Mouse (Mus musculus): Measurements from ENCODE around the gene Esyt2.

Esyt2 gene

DNA sequence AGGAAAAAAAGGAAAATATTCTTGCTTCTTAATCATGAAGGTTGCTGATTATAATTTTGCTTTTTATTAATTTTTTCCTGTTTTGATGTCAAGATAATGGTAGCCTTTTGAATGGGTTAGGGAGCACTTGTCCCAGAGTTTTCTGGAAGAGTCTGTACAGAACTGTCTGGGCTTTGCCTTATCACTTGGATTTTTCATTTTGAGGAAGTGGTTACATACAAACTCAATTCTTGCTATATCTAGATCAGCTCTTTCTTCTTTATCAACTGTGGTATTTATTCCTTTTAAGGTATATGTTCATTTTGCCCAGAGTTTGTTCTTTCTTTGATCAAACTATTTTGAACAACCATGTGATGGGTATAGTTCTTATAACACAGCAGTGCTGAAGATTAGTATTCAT lies 81.1 kb downstream of the Esyt2 start:
- DNase-seq (ENCODE audit: low spot score), result no peak

DNA sequence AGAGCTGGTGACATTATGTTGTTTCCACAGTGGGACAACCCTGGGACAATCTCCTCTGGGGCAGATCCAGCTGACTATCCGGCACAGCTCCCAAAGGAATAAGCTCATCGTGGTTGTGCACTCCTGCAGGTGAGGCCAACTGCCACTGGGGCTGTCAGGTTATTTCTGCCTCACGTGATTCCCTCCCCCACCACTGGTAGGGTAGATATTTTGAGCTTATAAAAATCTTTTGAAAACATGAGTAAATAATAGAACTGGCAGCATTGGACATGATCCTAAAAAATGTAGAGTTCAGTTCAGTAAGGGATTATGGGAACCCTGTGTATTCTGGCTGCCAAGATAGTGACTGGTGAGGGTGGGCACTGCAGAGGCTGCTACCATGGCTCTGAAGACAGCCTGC lies 85.9 kb downstream of the Esyt2 start:
- DNase-seq (ENCODE audit: low spot score), result no peak

DNA sequence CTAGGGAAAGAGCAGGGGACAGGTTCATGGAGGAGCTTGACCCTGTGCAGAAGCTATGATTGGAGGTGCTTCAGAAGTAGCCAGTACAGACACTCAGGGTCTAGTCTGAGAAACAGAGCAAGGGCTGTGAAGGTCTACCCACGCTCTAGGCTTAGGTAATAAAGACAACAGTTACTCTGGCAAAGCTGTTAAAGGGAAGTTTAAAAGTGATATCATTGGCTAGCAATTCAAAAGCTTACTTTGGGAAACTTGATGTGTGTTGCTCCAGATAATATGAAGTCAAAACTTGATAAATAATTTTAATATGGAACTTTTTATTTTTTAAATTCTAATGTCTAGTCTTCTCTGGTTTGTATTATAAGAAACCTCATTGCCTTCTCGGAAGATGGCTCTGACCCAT lies 86.3 kb downstream of the Esyt2 start:
- no peak for DNase-seq (ENCODE audit: low spot score)

DNA sequence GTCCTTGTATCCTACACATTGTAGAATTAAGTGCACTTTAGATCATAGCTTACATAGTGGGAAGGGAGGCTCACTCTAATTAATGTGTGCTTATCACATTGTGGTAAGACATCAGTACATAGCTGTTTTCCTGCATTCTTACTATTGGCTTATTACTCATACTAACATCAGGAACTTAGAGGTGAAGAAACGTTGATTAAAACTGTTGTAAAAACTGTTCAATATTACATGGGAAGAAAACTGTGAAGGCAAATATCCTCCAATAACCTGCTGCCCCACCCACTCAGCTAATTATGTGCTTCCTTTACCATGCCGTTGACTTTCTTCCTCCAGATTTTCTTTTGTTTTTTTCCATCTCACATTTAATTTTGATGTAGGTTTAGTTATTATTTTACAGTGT lies 87.9 kb downstream of the Esyt2 start:
- no peak for DNase-seq (ENCODE audit: low spot score)

DNA sequence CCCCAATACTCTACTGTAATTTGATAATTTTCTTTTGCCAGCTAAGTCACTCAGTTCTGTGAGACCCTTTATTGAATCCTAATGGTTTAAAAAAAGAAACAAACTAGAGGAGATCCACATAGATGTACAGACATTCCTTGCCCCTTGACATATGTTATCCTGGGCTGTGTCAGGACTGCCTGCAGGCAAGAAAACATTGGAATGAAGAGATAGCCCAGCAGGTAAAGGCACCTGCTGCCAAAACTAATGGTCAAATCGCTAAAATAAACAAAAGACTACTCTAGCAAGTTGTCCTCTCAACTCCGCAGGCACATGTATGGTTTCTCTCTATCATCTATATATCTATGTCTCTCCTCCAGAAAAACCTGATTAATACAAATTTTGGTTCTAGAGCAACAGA lies 102.1 kb downstream of the Esyt2 start:
- no peak for DNase-seq (ENCODE audit: low spot score)

DNA sequence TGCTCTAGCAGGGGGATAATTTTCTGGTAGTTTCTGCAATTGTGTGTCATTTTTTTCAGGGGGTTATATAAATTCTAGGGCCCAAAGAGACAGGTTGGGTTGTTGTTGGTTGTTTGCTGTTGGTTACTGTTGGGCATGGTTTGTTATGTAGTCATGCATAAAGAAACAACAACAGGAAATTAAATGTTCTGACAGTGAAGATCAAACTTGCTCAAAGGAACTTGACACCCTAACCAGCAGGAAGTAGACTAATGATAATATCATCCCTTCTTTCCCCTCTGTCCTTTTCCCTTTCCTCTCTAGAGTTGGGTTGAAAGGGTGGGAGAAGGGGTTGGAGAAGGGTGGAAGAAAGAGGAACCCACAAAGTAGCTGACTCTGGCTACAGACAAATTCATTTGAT lies 103.0 kb downstream of the Esyt2 start:
- DNase-seq (ENCODE audit: low spot score), result no peak

DNA sequence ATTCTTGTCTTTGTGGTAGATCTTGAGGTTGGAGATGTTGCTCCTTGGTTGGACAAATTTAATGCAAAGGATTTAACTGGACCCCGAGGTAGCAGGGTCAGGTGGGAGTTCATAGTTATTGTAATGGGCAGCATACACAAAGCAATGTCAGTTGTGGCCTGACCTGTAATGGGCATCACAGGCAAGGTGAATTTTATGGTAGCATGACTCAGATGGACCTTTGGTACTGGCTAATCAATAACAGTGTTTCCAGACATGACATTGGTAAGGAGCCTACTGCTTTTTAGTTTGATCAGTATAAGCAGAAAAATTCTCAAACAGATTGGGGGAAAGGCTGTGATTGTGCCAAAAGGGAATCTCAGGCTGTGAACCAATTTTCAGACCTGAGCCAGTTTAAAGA lies 105.8 kb downstream of the Esyt2 start:
- no peak for DNase-seq (ENCODE audit: low spot score)

DNA sequence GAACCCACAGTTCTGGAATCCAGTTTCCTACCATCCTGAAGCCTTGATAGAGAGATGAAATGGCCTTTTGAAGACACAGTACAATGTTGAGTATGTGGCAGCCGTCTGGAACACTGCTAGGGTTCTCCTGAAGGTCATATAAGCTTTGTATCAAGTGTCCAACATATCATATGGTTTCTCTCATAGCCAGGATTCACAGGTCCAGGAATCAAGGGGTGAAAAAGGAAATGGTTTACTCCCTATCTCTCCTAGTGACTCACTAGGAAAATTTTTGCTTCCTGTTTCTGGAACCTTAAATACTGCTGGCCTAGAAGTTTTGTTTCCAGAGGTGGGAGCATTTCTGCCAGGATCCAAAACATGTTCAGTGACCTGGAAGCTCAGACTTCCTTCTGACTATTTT lies 108.9 kb downstream of the Esyt2 start:
- no peak for DNase-seq (ENCODE audit: low spot score)

DNA sequence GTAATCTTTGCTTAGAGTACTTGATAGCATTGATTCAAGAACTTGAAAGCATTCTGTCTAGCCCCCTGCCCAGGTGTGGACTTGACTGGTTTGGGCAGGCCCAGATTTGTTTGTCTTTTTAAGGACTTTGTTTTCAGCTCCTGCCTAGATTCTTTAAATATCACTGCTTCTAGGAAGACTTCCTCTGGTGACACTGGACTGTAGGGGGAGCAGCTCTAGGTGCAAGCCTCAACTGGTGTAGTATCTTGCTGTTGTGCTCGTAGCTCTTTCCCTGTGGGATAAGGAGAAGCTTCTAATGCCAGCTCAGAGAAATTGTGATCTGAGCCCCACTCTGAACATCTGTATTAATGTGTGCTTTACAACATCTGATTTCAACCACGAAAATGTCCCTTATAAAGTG lies 113.3 kb downstream of the Esyt2 start:
- DNase-seq (ENCODE audit: low spot score), result no peak

DNA sequence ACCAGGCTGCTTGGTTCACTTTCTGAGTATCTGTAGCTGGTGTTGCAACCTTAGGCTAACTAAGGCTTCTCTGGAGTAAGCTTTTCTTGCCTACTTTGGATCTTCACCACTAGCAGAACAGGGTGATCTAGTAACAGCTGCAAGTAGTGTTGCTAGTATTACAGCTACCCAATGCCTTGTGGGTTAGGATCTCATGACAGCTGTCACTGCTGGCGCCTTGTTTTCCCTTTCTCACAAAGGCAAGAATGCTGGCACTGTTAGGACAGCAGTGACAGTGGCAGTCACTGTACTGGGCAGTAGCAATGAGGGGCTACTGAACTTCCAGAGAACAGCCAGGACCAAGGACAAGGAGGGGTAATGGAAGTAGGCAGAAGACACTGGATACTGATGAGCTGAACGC lies 114.3 kb downstream of the Esyt2 start:
- DNase-seq (ENCODE audit: low spot score), result no peak

DNA sequence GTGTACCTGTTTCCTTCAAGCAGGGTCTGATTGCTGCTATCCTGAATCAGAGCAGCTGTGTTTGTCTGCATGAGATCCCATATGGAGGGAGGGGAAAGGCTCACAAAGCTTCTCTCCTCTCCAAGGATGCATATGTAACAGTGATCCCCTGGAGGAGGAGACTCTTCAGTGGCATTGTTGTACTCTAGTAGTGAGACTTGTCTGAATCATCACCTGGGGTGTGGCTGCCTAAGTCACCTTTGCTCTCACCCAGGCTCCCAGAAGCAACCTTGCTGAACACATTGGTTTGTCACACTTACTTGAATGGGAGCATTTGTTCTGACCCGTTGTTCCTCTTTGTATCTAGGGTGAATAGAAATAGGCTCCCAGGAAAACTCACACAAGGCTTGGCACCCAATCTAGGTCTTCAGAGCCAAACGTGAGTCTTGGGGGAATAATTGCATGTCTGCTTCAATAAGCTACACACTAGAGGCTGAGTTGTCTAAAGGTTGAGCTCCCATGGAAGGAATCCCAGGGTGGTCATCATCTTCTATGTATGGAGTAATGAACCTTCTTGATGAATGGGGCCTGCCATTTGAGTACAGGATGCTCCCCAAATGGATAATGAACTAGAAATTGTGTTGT lies 115.2 kb downstream of the Esyt2 start:
- no peak for DNase-seq (ENCODE audit: low spot score)

DNA sequence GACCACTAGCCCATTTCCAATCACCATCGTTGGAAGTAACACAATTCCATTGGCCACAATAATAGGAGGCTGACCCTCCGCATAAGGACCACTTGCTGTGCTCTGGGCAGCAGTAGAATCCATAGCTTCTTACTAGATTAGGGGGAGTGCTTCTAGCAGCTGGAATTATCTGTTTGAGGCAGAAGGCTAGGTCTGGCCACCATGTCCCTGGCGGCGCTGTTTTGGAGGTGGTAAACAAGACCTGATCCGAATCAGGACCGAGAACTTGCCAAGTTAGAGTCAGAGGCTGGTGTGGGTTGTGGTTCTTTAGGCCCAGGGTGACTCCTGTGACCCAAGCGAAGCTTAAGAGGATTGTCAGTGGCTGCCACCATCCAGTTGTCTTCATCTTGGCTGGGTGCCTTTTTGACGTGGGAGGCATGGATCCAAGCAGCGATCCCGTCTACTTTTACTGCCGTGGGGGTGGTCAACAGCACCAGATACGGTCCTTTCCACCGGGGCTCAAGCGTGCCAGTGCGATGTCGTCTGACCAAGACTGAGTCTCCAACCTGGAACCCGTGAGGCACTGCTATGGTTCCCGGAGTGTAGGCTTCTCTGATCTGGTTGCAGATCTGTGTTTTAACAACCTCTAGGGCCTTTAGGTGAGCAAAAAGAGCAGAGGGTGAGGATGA lies 123.2 kb downstream of the Esyt2 start:
- no peak for DNase-seq (ENCODE audit: low spot score)

DNA sequence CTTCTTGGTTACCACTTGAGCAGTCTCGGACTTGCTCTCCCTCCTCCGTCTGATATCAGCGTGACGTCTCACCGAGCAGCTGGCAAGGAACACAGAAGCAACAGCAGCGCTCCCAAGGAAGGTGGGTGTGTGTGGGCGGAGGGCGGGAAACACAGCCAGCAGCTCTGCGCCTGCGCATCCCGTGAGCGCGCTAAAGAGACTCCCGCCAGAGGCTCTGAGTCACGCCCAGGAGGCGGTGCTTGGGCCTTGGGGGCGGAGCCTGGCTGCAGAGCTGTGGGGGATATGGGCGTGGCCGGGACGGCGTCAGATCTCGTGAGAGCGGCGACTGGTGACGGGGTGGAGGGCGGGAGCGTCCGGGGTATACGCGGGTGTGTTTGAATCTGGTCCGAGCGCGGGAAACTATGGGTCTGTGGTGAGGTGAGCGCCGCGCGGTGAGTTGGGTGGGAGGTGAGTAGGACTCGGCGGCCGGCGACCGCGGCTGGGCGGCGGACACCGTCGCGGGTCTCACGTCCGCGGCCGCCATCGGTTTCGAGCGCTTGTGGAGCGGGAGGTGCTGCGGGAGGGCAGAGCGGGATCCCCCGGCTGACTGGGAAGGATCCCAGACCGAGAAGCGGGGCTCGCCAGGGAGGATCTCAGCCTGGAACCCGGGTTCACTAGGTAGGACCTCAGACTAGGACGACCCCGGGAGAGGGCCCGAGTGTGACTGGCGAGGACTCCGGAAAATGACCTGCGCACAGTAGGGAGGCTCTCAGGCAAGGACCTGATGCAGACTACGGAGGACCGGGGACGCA lies 124.2 kb downstream of the Esyt2 start, which contains the start of gene Ncapg2:
Ncapg2 (plus strand) TSS at position 358 of the 791 bp plus-strand sequence.
- peak; percentile 96 for DNase-seq (ENCODE audit: low spot score)

DNA sequence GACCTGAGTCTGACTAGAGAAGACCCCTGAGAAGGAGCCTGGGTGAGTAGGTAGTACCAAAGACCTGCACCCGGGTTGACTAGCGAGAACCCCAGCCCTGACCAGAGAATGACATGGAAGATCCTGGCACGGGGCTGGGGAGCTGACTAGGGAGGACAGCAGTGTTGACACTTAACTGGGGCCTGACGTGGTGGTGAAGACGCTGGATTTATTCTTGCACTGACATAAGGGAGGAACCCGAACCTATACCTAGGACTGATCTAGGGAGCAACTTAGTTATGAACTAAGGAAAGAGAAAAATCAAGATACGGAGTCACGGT lies 124.8 kb downstream of the Esyt2 start:
- DNase-seq (ENCODE audit: low spot score), result no peak

DNA sequence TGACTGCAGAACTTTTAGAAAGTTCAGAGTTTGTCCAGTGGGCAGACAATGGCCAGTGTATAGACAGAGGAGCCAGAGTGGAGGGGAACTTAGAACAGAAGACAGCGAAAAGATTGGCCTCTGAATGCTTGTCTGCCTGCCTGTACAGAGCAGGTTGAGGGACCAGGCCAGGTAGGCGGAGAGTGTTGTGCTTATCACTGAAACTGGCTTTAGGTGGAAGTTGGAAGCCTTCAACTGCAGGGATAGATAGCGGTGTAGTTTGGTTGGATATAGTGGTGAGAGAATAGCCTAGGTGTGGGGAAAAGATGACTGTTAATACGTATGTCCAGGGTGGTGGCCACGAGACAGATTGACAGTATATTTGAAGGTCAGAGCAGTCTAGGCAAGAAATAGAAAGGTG lies 126.9 kb downstream of the Esyt2 start:
- no peak for DNase-seq (ENCODE audit: low spot score)

DNA sequence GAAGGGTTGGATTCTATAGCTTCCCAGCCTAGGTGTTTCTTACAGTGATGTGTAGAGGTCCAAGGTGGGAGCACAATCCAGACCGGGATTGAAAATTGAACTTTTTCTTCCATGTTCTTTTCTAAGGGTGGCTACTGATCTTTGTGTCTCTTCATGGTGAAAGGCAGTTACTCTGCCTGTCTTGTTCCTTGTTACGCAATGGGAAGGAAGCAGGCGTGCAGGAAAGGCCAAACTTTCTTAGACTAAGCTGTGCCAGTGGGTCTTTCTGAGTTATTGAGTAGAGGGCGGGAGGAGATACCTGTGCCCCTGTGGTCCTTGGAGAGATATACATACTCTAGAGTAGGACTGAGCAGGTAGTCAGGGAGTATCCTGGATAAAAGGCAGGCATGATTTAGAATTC lies 133.9 kb downstream of the Esyt2 start:
- no peak for DNase-seq (ENCODE audit: low spot score)

DNA sequence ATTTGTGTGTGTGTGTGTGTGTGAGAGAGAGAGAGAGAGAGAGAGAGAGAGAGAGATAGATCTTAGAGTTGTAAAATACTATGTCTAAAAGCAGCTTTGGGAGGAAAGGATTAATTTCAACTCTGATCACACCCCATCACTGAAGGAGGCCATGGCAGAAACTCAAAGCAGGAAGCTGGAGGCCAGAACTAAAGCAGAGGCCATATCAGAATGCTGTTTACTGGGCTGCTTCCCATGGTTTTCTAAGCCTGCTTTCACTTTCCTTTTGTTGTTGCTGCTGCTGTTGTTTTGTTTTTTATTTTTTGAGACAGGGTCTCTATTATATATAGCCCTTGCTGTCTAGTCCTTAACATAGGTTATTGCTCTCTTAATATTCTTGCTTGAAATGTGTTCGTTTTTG lies 135.5 kb downstream of the Esyt2 start:
- no peak for DNase-seq (ENCODE audit: low spot score)

DNA sequence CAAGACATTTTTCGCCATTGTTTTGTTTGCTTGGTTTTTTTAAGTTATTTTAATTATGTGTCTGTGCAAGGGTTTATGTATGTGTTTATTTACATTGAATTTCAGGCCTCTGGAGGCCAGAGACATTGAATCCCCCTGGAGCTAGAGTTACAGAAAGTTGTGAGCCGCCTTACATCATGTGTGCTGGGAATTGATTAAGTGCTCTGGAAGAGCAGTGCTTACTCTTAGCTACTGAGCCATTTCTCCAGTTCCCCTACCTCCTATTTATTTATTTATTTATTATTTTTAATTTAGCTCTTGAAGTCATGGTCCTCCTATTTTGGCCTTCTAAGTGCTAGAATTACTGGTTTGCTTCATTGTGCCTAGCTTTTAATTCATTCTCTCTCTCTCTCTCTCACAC lies 140.7 kb downstream of the Esyt2 start:
- DNase-seq (ENCODE audit: low spot score), result no peak

DNA sequence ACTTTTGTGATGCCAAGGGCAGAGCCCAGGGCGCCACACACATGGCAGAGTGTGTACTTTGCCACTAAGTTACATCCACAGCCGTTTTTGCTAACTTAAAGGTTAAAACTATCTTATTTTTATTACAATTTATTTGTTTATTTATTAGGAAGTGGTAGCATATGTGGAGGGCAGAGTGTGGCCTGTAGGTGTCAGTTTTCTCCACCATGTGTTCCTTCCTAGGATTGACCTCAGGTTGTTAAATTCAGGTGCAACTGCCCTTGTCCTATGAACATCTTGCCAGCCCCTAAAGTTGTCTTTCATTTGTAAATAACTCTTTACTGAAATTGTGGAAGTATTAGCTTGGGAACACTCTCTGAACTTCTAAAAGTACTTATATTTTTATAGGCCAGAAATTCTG lies 144.4 kb downstream of the Esyt2 start:
- no peak for DNase-seq (ENCODE audit: low spot score)

DNA sequence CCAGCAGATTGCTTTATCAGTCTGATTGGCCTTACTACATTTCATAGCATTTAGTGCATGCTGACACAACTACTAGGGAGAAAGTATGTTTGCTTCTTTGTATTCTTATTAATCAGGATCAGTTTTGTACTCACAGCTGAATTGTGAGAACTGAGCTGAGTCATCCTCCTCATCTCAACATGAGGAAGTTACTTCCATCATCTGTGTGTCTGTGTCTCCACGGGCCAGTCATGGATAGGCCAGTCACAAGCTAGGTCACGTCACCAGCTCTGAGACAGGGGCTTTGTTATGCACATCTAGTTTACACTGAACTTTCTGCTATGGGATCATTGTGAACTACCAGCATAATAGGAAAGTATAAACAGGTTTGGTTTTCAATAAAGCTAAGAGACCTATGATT lies 152.7 kb downstream of the Esyt2 start:
- DNase-seq (ENCODE audit: low spot score), result no peak

DNA sequence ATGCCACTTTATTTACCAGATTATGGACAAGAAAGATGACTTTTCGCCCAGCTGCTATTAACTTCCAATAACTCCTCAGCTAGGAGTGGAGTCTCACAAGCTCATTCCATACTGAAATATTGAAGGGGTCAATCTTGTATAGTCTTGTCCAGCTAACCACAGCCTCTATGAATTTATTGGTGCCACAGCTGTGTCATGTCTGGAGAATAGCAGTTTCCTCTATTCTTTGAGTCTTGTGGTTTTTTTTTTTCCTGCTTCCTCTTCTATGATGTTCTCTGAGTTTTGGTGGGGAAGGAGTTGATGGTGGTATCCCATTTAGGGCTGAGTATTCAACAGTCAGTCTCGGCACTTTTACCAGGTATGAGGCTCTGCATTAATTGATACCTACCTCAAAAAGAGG lies 154.2 kb downstream of the Esyt2 start:
- DNase-seq (ENCODE audit: low spot score), result no peak

DNA sequence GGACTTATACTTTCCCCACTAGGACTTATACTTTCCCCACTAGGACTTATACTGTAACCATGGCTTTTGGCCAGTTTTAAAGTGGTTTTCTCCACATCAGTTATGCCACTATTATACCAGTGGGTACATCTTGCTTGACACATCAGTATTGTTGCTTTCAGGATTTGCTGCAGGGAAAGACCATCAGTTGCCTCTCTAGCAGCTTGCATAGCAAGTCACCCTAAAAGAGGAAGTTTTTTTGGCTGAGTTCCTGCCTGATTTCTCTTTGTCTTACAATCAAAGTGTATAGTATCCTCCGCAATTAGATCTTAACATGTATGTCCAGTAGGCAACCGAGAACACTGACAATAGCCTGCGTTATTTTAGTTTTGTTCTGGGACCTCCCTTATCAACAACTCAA lies 155.1 kb downstream of the Esyt2 start:
- DNase-seq (ENCODE audit: low spot score), result no peak

DNA sequence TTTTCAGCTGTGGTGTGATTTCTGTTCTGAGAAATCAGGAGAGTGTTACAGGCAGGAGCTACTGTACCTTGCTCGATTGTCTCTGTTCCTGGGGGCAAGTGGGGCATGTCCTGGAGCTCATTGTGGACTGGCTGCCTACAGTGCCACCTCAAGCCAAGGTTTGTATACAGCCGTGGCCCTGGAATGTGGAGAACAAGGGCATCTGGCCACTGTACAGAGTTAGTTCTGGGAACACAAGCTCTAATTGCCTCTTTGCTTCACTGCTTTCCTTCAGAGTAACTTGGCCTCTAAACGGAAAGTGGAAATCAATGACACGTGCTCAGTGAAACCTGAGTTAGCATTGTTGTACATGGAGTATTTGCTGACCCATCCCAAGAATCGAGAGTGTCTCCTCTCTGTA lies 157.6 kb downstream of the Esyt2 start:
- DNase-seq (ENCODE audit: low spot score), result no peak
